Mouse (Mus musculus): ENCODE measurements around the gene Slc12a5. TPM values are rescaled to one million over a fixed set of nuclear protein-coding genes. Genes with fewer than 3 reads are reported as not detected.

Gene Slc12a5
- polyA plus RNA-seq, 1 experiment from 2014 or later: 0.94 TPM

- H3K4me1 ChIP-seq (ENCODE audit: insufficient read depth, low read length): peaks cover 20% of the 10 kb centered on the region
- no peak for ATAC-seq (ENCODE audit: low FRiP score, low TSS enrichment)
- 87% methylated on average over 11 of the region's 11 CpGs for WGBS
- H3K9ac ChIP-seq (replicated peaks; ENCODE audit: low read length): no peak overlapping the region
- 0 out of 2 replicates have a peak, but pooled peaks cover under 1% of the 10 kb centered on the region for H3K36me3 ChIP-seq (ENCODE audit: insufficient read depth, low read length)
- peaks cover 31% of the 10 kb centered on the region for H3K27me3 ChIP-seq (ENCODE audit: insufficient read depth, low read length)
- no peaks in the 10 kb centered on the region for H3K9me3 ChIP-seq (ENCODE audit: low read length)
- no peak overlapping the region for H3K4me2 ChIP-seq (replicated peaks; ENCODE audit: low read depth, low read length)
- no peak overlapping the region for H3K4me3 ChIP-seq (ENCODE audit: low read length)
- no peak overlapping the region for H3K27ac ChIP-seq (ENCODE audit: low read length)
Observed at GRCm38 (mm10) chr2:164994156-164994555, 33.6 kb downstream of the Slc12a5 start.

DNA sequence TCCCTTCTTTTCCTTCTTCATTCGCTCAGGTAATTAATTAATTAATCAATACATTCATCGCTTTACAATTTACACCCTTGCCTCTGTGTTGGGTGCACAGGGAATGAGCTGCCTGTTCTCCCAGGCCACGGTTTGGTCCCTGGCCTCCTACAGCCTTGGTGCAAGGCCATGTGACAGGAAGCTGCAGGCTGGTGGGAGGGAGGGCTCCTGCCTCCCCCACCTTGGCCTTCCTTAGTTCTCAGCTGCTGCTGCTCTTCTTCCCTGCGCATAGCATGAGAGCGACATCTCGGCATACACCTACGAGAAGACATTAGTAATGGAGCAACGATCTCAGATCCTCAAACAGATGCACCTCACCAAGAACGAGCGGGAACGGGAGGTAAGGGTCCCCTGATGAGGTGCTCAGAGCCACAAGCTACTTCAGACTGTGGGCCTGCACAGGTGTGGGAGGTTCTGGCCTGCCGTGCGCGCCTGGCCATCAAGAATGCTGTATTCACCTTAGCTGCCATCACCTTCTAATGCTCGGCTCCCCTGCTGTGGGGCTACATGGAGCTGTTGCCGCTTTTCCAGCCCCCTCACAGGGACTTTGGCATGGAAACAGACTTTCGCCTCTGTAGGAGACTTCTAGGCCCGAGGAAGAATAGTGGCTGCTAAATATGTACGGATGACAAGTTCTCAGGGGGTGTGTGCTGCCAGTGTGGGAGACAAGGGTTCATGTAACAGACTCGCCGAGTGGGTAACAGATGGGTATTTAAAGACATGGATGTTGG, 34.2 kb downstream of the Slc12a5 start:
- H3K4me3 ChIP-seq (ENCODE audit: low read length): no peak overlapping the region
- 56% methylated on average over 21 of the region's 21 CpGs for WGBS
- H3K4me1 ChIP-seq (ENCODE audit: insufficient read depth, low read length): peaks cover 20% of the 10 kb centered on the region
- ATAC-seq (ENCODE audit: low FRiP score, low TSS enrichment): no peak
- H3K9ac ChIP-seq (replicated peaks; ENCODE audit: low read length): no peak overlapping the region
- H3K27me3 ChIP-seq (ENCODE audit: insufficient read depth, low read length): peaks cover 33% of the 10 kb centered on the region
- no peak overlapping the region for H3K4me2 ChIP-seq (replicated peaks; ENCODE audit: low read depth, low read length)
- no peak overlapping the region for H3K27ac ChIP-seq (ENCODE audit: low read length)
- H3K36me3 ChIP-seq (ENCODE audit: insufficient read depth, low read length): peaks cover 7% of the 10 kb centered on the region
- no peaks in the 10 kb centered on the region for H3K9me3 ChIP-seq (ENCODE audit: low read length)

GRCm38 (mm10) chr2:164995976-164996375, 35.4 kb downstream of the Slc12a5 start:
- Histone ChIP-seq H3K27me3 (ENCODE audit: insufficient read depth, low read length) (peaks cover 33% of the 10 kb centered on the region), H3K27ac (ENCODE audit: low read length) (no peak overlapping the region), H3K4me2 (replicated peaks; ENCODE audit: low read depth, low read length) (no peak overlapping the region), H3K9me3 (ENCODE audit: low read length) (no peaks in the 10 kb centered on the region), H3K4me3 (ENCODE audit: low read length) (no peak overlapping the region), H3K36me3 (ENCODE audit: insufficient read depth, low read length) (peaks cover 17% of the 10 kb centered on the region), H3K9ac (replicated peaks; ENCODE audit: low read length) (no peak overlapping the region), H3K4me1 (ENCODE audit: insufficient read depth, low read length) (peaks cover 20% of the 10 kb centered on the region)
- WGBS: 75% methylated on average over 11 of the region's 11 CpGs
- no peak for ATAC-seq (ENCODE audit: low FRiP score, low TSS enrichment)

GRCm38 (mm10) chr2:164996848-164997720, 36.5 kb downstream of the Slc12a5 start:
- Histone ChIP-seq H3K4me1 (ENCODE audit: insufficient read depth, low read length) (peaks cover 16% of the 10 kb centered on the region), H3K9me3 (ENCODE audit: low read length) (no peaks in the 10 kb centered on the region), H3K36me3 (ENCODE audit: insufficient read depth, low read length) (peaks cover 27% of the 10 kb centered on the region), H3K4me2 (replicated peaks; ENCODE audit: low read depth, low read length) (peak overlapping the region; percentile 66), H3K4me3 (ENCODE audit: low read length) (peak overlapping the region; percentile 41), H3K27me3 (ENCODE audit: insufficient read depth, low read length) (peaks cover 33% of the 10 kb centered on the region), H3K9ac (replicated peaks; ENCODE audit: low read length) (peak overlapping the region; percentile 49), H3K27ac (ENCODE audit: low read length) (no peak overlapping the region)
- WGBS: 8% methylated on average over 49 of the region's 49 CpGs
- no peak for ATAC-seq (ENCODE audit: low FRiP score, low TSS enrichment)

GRCm38 (mm10) chr2:164997721-164998428, 37.3 kb downstream of the Slc12a5 start:
- under 1% methylated on average over 51 of the region's 52 CpGs for WGBS
- peaks cover 35% of the 10 kb centered on the region for H3K36me3 ChIP-seq (ENCODE audit: insufficient read depth, low read length)
- H3K4me2 ChIP-seq (replicated peaks; ENCODE audit: low read depth, low read length): peak overlapping the region; percentile 66
- no peaks in the 10 kb centered on the region for H3K9me3 ChIP-seq (ENCODE audit: low read length)
- H3K27me3 ChIP-seq (ENCODE audit: insufficient read depth, low read length): peaks cover 33% of the 10 kb centered on the region
- ATAC-seq (ENCODE audit: low FRiP score, low TSS enrichment): peak; percentile 10; the same call in 1 of the 2 replicates
- no peak overlapping the region for H3K27ac ChIP-seq (ENCODE audit: low read length)
- peak overlapping the region; percentile 49 for H3K9ac ChIP-seq (replicated peaks; ENCODE audit: low read length)
- peak overlapping the region; percentile 41 for H3K4me3 ChIP-seq (ENCODE audit: low read length)
- peaks cover 16% of the 10 kb centered on the region for H3K4me1 ChIP-seq (ENCODE audit: insufficient read depth, low read length)

- Histone ChIP-seq H3K4me2 (replicated peaks; ENCODE audit: low read depth, low read length) (no peak overlapping the region), H3K4me1 (ENCODE audit: insufficient read depth, low read length) (peaks cover 16% of the 10 kb centered on the region), H3K9ac (replicated peaks; ENCODE audit: low read length) (no peak overlapping the region), H3K9me3 (ENCODE audit: low read length) (no peaks in the 10 kb centered on the region), H3K27ac (ENCODE audit: low read length) (no peak overlapping the region), H3K27me3 (ENCODE audit: insufficient read depth, low read length) (peaks cover 22% of the 10 kb centered on the region), H3K4me3 (ENCODE audit: low read length) (no peak overlapping the region), H3K36me3 (ENCODE audit: insufficient read depth, low read length) (peaks cover 72% of the 10 kb centered on the region)
- ATAC-seq (ENCODE audit: low FRiP score, low TSS enrichment): no peak
- WGBS: 94% methylated on average over 13 of the region's 13 CpGs
Observed at GRCm38 (mm10) chr2:165001958-165002357, 41.4 kb downstream of the Slc12a5 start.

DNA sequence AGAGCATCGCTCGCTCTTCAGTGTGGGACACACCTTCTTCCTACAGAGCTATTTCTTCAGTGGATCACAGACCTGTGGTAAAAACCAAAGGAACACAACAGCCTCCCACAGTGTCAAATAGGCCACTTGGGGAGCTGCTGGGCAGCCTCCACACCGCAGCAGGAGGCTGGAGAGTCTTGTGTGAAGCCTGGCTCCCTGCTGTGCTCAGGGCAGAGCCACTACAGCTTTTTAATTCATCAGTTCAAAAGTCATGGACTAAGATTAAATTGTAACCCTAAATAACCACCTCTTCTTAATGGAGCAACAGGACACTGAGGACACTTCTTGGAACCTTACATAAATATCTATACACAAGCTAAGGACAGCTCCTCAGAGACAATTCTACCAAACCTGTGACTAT, 42.5 kb downstream of the Slc12a5 start:
- ATAC-seq (ENCODE audit: low FRiP score, low TSS enrichment): no peak
- H3K4me1 ChIP-seq (ENCODE audit: insufficient read depth, low read length): peaks cover 7% of the 10 kb centered on the region; the same call in 1 of the 2 replicates
- H3K27me3 ChIP-seq (ENCODE audit: insufficient read depth, low read length): peaks cover 11% of the 10 kb centered on the region
- 84% methylated on average over 3 of the region's 3 CpGs for WGBS
- no peak overlapping the region for H3K9ac ChIP-seq (replicated peaks; ENCODE audit: low read length)
- no peak overlapping the region for H3K27ac ChIP-seq (ENCODE audit: low read length)
- H3K9me3 ChIP-seq (ENCODE audit: low read length): no peaks in the 10 kb centered on the region
- no peak overlapping the region for H3K4me3 ChIP-seq (ENCODE audit: low read length)
- H3K36me3 ChIP-seq (ENCODE audit: insufficient read depth, low read length): peaks cover 84% of the 10 kb centered on the region
- H3K4me2 ChIP-seq (replicated peaks; ENCODE audit: low read depth, low read length): no peak overlapping the region

DNA sequence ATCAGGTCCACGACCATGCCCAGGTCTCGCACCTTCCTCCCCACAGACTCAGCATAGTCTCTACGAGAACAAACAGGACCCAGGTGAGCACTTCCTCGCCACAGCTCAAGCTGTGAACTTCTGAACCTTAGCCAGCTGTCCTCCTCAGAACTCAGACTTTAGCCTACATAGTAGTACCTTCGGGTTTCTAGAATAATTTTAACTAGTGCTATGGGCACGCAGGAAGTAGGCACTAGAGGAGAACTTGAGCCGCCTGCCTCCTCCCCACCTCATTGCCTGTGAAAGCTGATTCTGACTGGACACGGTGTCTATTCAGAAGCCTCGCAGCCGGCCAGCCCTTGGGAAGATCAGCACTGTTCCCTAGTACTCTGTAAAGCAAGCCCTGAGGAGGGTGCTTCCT, 43.6 kb downstream of the Slc12a5 start:
- ATAC-seq (ENCODE audit: low FRiP score, low TSS enrichment): no peak
- Histone ChIP-seq H3K9me3 (ENCODE audit: low read length) (no peaks in the 10 kb centered on the region), H3K4me2 (replicated peaks; ENCODE audit: low read depth, low read length) (no peak overlapping the region), H3K9ac (replicated peaks; ENCODE audit: low read length) (no peak overlapping the region), H3K27ac (ENCODE audit: low read length) (no peak overlapping the region), H3K27me3 (ENCODE audit: insufficient read depth, low read length) (peaks cover under 1% of the 10 kb centered on the region; the same call in 1 of the 2 replicates), H3K4me3 (ENCODE audit: low read length) (no peak overlapping the region), H3K36me3 (ENCODE audit: insufficient read depth, low read length) (peaks cover 93% of the 10 kb centered on the region), H3K4me1 (ENCODE audit: insufficient read depth, low read length) (no peaks in the 10 kb centered on the region)
- 84% methylated on average over 10 of the region's 10 CpGs for WGBS

DNA sequence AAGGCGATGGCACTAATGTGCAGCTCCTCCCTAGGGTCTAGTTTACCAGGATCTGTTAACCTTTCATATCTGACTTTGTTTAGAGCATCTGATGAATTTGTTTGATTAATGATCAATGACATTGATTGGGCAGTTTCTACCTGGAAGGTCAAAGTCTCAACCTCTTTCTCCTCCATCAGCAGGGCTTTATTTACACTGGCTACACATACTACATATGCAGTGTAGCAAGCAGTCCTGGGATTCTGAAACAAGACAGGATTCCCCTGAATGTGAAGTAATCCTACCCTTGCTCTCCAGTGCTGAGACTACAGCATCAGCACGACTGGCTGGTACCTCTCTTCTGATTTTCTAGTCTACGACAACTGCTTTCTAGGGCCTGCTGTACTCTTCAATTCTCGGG, 46.2 kb downstream of the Slc12a5 start:
- no peaks in the 10 kb centered on the region for H3K4me1 ChIP-seq (ENCODE audit: insufficient read depth, low read length)
- 93% methylated on average over 4 of the region's 4 CpGs for WGBS
- ATAC-seq (ENCODE audit: low FRiP score, low TSS enrichment): no peak
- no peak overlapping the region for H3K4me3 ChIP-seq (ENCODE audit: low read length)
- H3K9me3 ChIP-seq (ENCODE audit: low read length): no peaks in the 10 kb centered on the region
- peaks cover 90% of the 10 kb centered on the region for H3K36me3 ChIP-seq (ENCODE audit: insufficient read depth, low read length)
- no peak overlapping the region for H3K9ac ChIP-seq (replicated peaks; ENCODE audit: low read length)
- no peaks in the 10 kb centered on the region for H3K27me3 ChIP-seq (ENCODE audit: insufficient read depth, low read length)
- no peak overlapping the region for H3K4me2 ChIP-seq (replicated peaks; ENCODE audit: low read depth, low read length)
- H3K27ac ChIP-seq (ENCODE audit: low read length): no peak overlapping the region
